ENCODE assay signal across 8 mouse cellular contexts in the genomic region with DNA sequence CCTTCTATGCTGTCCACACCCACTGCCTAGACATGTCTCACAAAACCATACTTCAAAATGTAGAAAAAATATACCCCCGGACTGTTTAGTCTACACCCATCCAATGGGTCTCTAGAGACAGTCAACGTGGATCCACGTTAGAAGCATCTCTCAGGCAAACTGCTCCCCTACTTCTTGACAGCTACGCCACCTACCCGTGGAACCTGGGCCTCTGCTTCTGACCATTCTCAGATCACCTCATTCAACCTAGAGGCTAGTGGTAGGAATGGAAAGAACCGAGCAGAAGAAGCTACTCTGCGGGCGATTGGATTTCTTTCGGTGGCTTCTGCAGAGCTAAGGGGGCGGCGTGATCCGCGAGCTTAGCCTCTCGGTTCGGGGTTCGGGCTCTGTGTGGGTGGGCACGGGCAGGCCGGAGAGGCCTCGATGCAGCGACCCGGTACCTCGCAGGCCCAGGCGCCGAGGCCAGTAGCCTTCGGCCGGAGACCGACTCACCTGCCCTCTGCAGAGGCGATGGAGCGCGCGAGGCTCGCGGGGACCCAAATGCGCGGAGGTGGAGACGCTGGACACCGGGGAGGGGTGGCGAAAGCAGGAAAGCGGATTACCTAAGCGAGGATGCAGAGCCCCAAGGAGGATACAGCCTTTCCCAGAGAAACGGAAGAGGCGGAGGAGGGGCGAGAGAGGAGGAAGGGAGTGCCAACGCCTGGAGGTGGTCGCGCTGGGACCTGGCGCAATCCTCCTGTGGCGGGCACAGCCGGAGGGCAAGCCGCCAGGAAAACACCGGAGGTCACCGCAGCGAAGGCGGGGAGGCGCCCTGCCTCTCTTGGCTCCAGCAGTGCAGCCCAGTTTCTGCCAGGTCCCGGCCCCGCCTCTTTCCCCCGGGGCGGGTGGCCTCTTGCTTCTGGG. TPM values are rescaled to one million over a fixed set of nuclear protein-coding genes. Genes with fewer than 3 reads are reported as not detected.
DNase-seq lines count a peak whose midpoint lies in the region; ATAC-seq and TF ChIP-seq lines count a peak whose summit lies in the region.

Gene Inpp1 (minus strand): TSS at position 779 of the 903 bp plus-strand sequence.

- WGBS in forebrain, embryonic 14.5 days, result 1% methylated on average over 56 of the region's 59 CpGs
- WGBS in lung, adult 2 months, result under 1% methylated on average over 58 of the region's 59 CpGs
- WGBS in neural tube, embryonic 15.5 days, result 1% methylated on average over 56 of the region's 59 CpGs

- intact Hi-C loops in heart, postnatal 10 days (cut with DNase I), result loop anchor here (1.0 to 2.0 kb wide), 3 partner anchors 28 to 169 kb away; no protein-coding TSS in a partner anchor

- in situ Hi-C loops in ES-E14 (cut with MboI; ENCODE audit: low sequenced_read_pairs in 2 of 2, unreplicated experiment in 2 of 2), result no loop called here

- no peaks in the 10 kb centered on the region for H3K27me3 ChIP-seq in forebrain, embryonic 14.5 days (replicated peaks; ENCODE audit: control insufficient read depth, insufficient read depth, low read length)
- H3K27me3 ChIP-seq in neural tube, embryonic 15.5 days (replicated peaks), result no peaks in the 10 kb centered on the region

- 0 out of 4 replicates have a peak, but pooled peaks cover 0 to 2% of the 10 kb centered on the region in 2 experiments for H3K4me1 ChIP-seq in ES-E14 (ENCODE audit: control insufficient read depth in 2 of 2, insufficient read depth in 2 of 2, low read length in 2 of 2, poor library complexity in 1 of 2)
- peaks cover 9% of the 10 kb centered on the region; the same call in 1 of the 2 replicates for H3K4me1 ChIP-seq in forebrain, embryonic 14.5 days (ENCODE audit: control insufficient read depth, insufficient read depth, low read length)
- H3K4me1 ChIP-seq in lung, adult 2 months (ENCODE audit: control insufficient read depth, insufficient read depth, low read length), result peaks cover 7% of the 10 kb centered on the region
- peaks cover 28% of the 10 kb centered on the region for H3K4me1 ChIP-seq in neural tube, embryonic 15.5 days

- peak; percentile 90 for ATAC-seq in forebrain, embryonic 14.5 days
- ATAC-seq in neural tube, embryonic 15.5 days (ENCODE audit: low FRiP score), result peak; percentile 92

- TF ChIP-seq POLR2A in lung, adult 2 months (IDR thresholded peaks at IDR 0.05; ENCODE audit: borderline replicate concordance, extremely low read depth, low read depth, low read length), result peak; percentile 41; the same call in 1 of the 2 replicates

- H3K9me3 ChIP-seq in ES-E14 (ENCODE audit: control insufficient read depth, insufficient read depth, low read depth, low read length), result no peaks in the 10 kb centered on the region
- no peaks in the 10 kb centered on the region for H3K9me3 ChIP-seq in forebrain, embryonic 14.5 days (replicated peaks; ENCODE audit: control insufficient read depth, low read length)
- no peaks in the 10 kb centered on the region for H3K9me3 ChIP-seq in neural tube, embryonic 15.5 days (replicated peaks)

- peak within 1 kb of the TSS; percentile 64 to 72 for H3K4me3 ChIP-seq in ES-E14 (ENCODE audit: insufficient read depth in 1 of 2, low read depth in 1 of 2, low read length in 2 of 2, poor library complexity in 1 of 2, severe bottlenecking in 1 of 2)
- H3K4me3 ChIP-seq in forebrain, embryonic 14.5 days (ENCODE audit: low read depth, low read length), result peak within 1 kb of the TSS; percentile 60
- H3K4me3 ChIP-seq in lung, adult 2 months (replicated peaks; ENCODE audit: extremely low read depth, low read depth, low read length), result peak within 1 kb of the TSS; percentile 76
- H3K4me3 ChIP-seq in neural tube, embryonic 15.5 days (replicated peaks), result peak within 1 kb of the TSS; percentile 74

- H3K36me3 ChIP-seq in ES-E14 (ENCODE audit: control insufficient read depth, insufficient read depth, low read length, poor library complexity, severe bottlenecking), result no peaks in the 10 kb centered on the region; the same call in 1 of the 2 replicates
- no peaks in the 10 kb centered on the region for H3K36me3 ChIP-seq in forebrain, embryonic 14.5 days (ENCODE audit: control insufficient read depth, insufficient read depth, low read length)
- H3K36me3 ChIP-seq in neural tube, embryonic 15.5 days, result no peaks in the 10 kb centered on the region

- DNase-seq in ES-E14 (ENCODE audit: low read depth, low spot score), result peak; percentile 15
- peak; percentile 89 for DNase-seq in cerebellum, adult 11 months
- DNase-seq in forebrain, embryonic 14.5 days (ENCODE audit: low spot score), result peak; percentile 73
- peak; percentile 87 to 89 for DNase-seq in heart, postnatal 10 days
- peak; percentile 48 to 66 for DNase-seq in layer of hippocampus, adult 18-20 months (ENCODE audit: low spot score in 2 of 2)
- peak; percentile 87 for DNase-seq in lung, adult 2 months
- DNase-seq in testis, postnatal 10 days (ENCODE audit: low spot score), result peak; percentile 85

- H3K9ac ChIP-seq in ES-E14 (ENCODE audit: insufficient read depth, low read depth, low read length, poor library complexity, severe bottlenecking), result peak within 1 kb of the TSS; percentile 60
- H3K9ac ChIP-seq in forebrain, embryonic 14.5 days (ENCODE audit: low read length), result peak within 1 kb of the TSS; percentile 89
- peak within 1 kb of the TSS; percentile 92 for H3K9ac ChIP-seq in neural tube, embryonic 15.5 days (replicated peaks)

- peak within 1 kb of the TSS; percentile 81 for H3K4me2 ChIP-seq in forebrain, embryonic 14.5 days (ENCODE audit: low read length)
- peak within 1 kb of the TSS; percentile 86 for H3K4me2 ChIP-seq in neural tube, embryonic 15.5 days

- no peak within 1 kb of the TSS for H3K27ac ChIP-seq in ES-E14 (ENCODE audit: insufficient read depth, low read depth, low read length, poor library complexity, severe bottlenecking)
- H3K27ac ChIP-seq in forebrain, embryonic 14.5 days (ENCODE audit: low read depth, low read length), result peak within 1 kb of the TSS; percentile 69
- peak within 1 kb of the TSS; percentile 92 for H3K27ac ChIP-seq in neural tube, embryonic 15.5 days (replicated peaks)

- peak; percentile 70 for TF ChIP-seq CTCF in lung, adult 2 months (IDR thresholded peaks at IDR 0.05; ENCODE audit: insufficient read depth, low read length)

TF ChIP-seq in ES-E14, 5 proteins besides CTCF, POLR2A, EP300 and RAD21:
- TF ChIP-seq ZC3H11A (IDR thresholded peaks at IDR 0.05; ENCODE audit: borderline replicate concordance, low read depth, low read length) (no peak), MAFK (IDR thresholded peaks at IDR 0.05; ENCODE audit: insufficient read depth, low read depth, low read length) (no peak), ZNF384 (IDR thresholded peaks at IDR 0.05; ENCODE audit: low read depth, low read length) (no peak), CHD2 (IDR thresholded peaks at IDR 0.05; ENCODE audit: low read depth, low read length) (no peak), HCFC1 (IDR thresholded peaks at IDR 0.05; ENCODE audit: borderline replicate concordance, insufficient read depth, low read length) (no peak)
TF ChIP-seq in ES-E14: peak in this region for 0.

RNA-seq across cellular contexts. Expression of gene Inpp1, which starts in this region (rescaled TPM):
- total RNA-seq in ES-E14 (2012; rRNA removed), result 4.7 and 5.1 TPM in 2 replicates
- polyA plus RNA-seq in forebrain, embryonic 14.5 days (2014; fragmentation: Nextera tagmentation; extraction: Ambion mirVana), result 16.6 and 25.0 TPM in 2 replicates
- total RNA-seq in heart, postnatal 10 days (2021), result 10 to 100 TPM; 23.0 to 25.8 TPM
- total RNA-seq in layer of hippocampus, adult 18-20 months (2021), result 10 to 100 TPM; 32.0 to 34.3 TPM
- 7.0 and 9.3 TPM in 2 replicates for polyA plus RNA-seq in lung, adult 2 months (2012; rRNA removed)
- 47.1 and 47.5 TPM in 2 replicates for polyA plus RNA-seq in neural tube, embryonic 15.5 days (2015; fragmentation: Nextera tagmentation; extraction: Ambion mirVana)

Comparison
In these comparisons a context has a peak if more than half of its experiments do, and no peak if none do; other contexts are left out.
1. DNase-seq: peak in every context shown above with its lines; median percentile 89 in cerebellum, adult 11 months; 88 in heart, postnatal 10 days; 87 in lung, adult 2 months; 85 in testis, postnatal 10 days; 73 in forebrain, embryonic 14.5 days; 57 in layer of hippocampus, adult 18-20 months; 15 in ES-E14.